Mouse (Mus musculus): Measurements from ENCODE around the gene E130308A19Rik. TPM values are rescaled to one million over a fixed set of nuclear protein-coding genes. Genes with fewer than 3 reads are reported as not detected.

Gene E130308A19Rik
- total RNA-seq, 2 experiments from 2014 or later = 7.8 to 9.5 TPM

DNA sequence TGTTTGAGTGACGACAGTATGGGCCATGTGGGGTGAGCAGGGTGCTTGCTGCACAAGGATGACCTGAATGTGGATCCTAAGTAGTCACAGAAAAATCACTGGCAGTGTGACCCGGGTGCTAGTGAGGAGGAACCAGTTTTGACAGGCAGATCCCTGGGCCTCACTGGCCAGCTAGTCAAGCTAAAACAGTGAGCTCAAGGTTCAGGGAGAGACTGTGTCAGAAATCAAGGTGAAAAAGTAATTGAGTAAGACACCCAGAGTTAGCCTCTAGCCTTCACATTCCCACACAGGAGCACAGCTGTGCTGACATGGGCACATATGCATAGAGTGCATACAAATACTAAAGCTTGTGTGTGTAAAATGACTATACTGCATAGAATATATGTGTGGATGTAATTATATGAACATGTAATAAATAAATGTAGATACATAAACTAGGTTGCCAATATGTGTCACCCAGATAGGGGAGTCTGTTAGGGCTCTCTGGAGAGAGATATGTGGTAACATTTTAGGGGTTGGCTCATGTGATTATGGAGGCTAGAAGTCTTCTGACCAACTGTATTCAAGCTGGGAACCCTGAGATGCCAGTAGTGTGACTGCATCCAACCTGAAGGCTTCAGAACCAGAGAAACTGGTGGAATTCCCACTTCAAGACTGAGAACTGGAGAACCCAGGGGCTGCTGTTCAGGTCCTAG lies 47.6 kb downstream of the E130308A19Rik start:
- DNase-seq = no peak
- intact Hi-C loops (cut with DNase I) = no loop called here

DNA sequence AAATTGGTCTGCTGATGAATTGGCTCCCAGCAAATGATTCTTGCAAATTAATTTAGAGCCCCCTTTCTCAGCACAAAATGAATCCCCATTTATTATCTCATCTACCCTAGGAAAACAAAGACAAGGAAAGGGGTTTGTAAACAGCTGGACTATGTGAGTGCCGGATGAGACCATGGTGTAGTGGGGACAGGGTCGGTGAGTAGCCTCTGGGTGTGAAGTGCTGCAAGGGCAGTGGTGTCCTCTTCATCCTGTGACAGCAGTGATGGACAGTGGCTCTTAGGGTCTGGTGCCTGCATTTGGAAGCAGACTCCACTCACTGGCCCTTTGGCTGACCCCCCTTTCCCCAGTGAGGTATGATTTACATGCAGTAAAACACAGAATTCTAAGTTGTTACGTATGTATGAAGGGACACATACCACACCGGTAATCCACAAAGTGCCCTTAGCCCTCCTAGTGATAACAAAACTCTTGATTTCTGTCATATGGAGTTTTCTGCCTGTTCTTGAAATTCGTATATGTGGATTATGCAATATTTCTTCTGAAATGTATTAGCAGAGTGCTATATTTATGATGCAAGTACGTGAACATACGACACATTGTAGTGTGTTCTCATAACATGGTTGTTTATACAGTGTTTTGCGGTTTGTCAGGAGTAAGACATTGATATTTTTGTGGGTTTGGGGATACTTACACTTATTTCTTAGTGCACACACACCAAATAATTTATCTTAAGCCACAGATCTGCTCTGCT lies 49.1 kb downstream of the E130308A19Rik start:
- no peak for DNase-seq
- intact Hi-C loops (cut with DNase I) = no loop called here

DNA sequence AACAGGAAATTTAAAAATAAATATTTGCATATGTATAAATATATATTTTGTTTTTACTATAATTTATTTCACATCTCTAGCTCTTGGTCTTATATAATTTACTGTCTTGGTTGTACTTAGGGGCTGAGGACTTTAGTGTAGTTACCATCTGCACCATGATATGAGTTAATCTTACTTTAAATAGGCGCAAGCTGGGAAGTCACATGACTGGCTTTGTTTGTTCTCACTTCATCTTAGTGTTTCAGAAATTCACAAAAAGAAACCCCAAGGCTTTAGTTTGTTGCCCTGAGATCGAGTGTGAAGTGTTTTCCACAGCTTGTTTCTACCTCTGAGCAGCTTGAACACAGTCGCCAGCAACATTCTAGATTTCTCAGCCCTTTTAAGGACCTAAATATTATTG lies 49.7 kb downstream of the E130308A19Rik start:
- DNase-seq = no peak
- intact Hi-C loops (cut with DNase I) = no loop called here

DNA sequence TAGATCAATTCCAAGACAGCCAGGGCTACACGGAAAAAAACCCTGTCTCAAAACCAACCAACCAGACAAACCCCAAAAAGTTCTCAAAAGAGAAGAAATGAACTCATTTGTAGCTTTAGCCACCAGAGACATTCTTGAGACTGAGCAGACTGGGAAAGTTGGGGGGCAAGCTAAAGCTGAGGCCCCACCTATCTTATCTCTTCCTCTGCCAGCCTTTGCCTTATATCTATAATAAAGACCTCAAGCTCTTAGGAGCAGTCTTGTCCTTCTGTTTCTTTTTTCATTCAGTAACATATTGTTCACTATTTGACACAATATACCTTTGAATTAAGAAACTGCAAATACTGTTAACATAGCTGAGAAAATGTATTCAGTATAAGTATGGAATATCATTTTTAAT lies 55.4 kb downstream of the E130308A19Rik start:
- no peak for DNase-seq
- intact Hi-C loops (cut with DNase I) = no loop called here

DNA sequence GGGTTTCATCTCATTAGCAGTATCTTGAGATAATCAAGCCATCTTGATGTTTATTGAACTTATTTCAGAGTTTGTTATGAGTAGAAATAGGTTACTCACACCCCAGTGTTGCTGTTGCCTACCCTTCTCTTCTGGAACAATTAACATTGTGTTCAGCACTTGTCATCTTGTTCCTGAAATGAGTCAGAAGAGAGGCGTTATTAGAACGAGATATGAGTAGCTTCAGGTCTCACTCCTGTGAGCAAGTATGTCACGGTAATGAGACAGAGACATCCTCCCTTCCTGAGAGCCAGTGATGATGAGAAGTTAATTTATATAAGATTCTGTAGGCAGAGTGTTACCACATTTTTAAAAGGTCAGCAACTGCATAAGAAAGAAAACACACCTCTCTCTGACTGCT lies 56.5 kb downstream of the E130308A19Rik start:
- no peak for DNase-seq
- intact Hi-C loops (cut with DNase I) = no loop called here

DNA sequence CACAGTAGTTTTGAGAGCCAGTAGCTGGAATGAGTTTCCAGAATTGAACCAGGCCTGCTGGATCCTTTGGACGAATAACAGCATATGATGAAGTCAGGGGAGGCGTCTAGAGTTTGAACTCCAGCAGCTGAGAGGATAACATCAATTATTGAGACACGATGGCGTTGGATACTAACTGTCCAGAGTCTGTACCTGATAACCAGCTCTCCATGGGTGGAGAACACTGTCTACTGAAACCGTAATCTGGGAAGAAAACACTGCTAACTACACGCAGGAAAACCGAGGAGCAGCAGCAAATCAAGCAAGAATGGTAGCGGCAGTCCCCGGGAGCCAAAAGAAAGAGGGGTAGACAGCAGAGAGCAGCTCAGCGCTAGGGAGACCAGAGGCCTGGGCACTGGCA lies 56.9 kb downstream of the E130308A19Rik start:
- DNase-seq = no peak

DNA sequence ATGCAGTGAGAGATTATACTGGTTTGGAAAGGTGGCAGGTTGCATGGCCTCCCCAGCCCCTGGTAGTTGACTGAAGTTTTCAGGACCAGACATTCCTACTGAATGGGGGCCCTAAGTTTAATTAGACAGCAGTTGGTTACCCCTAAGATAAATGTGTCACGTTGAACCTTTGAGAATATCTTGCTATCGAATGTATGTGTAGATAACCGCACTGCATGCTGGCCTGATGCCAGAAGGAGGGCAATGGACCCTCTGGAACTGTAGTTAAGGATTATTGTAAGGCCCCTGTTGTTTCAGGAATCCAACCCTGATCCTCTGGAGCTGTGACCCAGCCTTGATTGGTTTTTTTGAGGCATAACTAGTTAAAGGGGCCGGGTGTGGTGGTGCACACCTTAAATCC lies 58.3 kb downstream of the E130308A19Rik start:
- intact Hi-C loops (cut with DNase I) = no loop called here
- no peak for DNase-seq

More for the DNA sequence above, 56.9 kb downstream of the E130308A19Rik start:
- intact Hi-C loops (cut with DNase I) = no loop called here

DNA sequence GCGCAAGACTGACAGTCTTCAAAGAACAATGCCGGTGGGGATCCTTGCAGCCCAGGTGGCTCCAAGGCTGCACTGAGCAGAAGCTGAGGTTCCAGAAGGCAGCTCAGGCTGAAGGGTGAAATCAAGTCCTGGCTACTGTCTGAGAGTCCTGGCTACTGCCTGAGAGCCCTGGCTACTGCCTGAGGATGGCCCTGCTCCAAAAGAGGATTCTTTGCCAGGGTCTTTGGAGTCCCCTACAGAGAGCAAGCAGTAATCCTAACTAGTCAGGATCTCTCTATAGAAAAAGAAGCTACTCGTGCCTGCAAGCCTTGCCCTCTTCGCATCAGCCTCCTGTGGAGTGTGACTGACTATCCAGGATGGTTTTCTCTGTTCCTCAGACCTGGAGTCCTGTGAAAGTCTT lies 60.7 kb downstream of the E130308A19Rik start:
- no peak for DNase-seq
- intact Hi-C loops (cut with DNase I) = no loop called here

DNA sequence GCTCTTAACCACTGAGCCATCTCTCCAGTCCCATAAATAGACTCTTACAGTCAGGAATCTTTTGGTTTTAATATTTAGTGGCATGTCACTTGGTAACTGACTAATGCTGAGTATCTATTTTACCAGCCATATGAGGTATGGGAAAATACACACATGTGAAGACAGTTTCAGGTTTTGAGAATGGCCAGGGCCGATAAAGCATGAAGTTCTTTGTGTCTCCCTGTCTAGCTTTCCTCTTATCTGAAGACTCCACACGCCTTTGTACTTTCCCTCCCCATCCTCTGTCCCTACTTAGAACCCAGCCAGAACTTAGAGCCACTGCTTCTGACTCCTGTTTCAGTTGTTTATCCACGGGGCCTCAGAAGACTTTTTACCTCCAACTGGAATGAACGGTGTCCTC lies 63.0 kb downstream of the E130308A19Rik start:
- intact Hi-C loops (cut with DNase I) = no loop called here

DNA sequence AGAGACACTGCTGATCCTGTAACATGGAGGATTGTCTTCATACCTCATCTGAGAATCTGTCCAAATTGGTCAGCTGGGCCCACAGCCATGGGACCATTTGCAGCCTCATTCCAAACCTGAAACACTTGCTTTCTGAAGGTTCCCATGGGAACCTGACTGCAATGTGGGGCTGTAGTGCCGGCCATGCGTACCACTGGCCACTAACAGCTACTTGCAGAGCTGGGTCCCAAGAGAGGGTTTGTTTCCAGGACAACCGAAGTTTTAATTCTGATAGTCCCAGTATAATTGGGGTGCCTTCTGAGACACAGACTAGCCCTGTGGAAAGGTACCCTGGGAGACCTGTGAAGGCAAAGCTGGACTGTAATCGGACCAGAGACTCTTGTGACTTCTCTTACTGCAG lies 64.1 kb downstream of the E130308A19Rik start:
- intact Hi-C loops (cut with DNase I) = no loop called here
- no peak for DNase-seq

More for the DNA sequence above, 63.0 kb downstream of the E130308A19Rik start:
- DNase-seq = no peak

DNA sequence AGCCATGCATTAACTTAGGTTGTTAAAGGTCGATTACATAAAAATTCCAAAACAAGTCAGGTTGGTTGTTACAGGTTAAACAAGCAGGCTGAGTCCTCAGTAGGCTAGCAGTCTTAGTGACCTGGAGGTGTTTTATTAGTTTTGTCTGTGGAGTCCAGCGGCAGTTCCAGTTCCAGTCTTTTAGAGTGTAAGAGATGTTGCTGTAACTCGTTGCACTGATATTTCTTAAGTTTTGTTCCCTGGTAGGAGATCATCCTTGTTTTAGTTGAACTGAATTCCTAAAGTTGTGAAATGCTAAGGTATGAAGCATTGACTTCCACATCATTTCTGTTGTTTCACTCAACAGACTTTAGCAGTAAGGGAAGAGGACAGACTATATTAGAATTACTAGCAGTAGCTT lies 70.8 kb downstream of the E130308A19Rik start:
- DNase-seq = no peak
- intact Hi-C loops (cut with DNase I) = no loop called here

DNA sequence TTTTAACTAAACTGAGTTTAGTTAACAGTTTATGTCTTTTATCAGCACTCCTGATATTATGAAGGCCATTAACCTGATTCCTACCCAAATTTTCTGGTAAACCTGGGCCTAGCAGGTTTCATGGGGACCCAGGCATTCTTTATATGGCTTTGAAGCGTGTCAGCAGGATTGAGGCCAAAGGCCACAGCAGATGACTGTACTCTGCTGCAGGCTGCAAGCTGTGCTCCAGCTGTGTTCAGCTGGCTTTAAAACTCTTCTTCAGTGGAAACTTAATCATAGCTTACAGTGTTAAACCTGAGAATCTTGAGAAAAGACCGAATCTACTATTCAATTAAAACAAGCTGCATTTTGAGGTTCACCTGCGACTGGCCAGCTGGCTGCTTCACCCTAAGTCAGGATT lies 71.9 kb downstream of the E130308A19Rik start:
- peak; percentile 9 to 19 for DNase-seq
- intact Hi-C loops (cut with DNase I) = no loop called here

DNA sequence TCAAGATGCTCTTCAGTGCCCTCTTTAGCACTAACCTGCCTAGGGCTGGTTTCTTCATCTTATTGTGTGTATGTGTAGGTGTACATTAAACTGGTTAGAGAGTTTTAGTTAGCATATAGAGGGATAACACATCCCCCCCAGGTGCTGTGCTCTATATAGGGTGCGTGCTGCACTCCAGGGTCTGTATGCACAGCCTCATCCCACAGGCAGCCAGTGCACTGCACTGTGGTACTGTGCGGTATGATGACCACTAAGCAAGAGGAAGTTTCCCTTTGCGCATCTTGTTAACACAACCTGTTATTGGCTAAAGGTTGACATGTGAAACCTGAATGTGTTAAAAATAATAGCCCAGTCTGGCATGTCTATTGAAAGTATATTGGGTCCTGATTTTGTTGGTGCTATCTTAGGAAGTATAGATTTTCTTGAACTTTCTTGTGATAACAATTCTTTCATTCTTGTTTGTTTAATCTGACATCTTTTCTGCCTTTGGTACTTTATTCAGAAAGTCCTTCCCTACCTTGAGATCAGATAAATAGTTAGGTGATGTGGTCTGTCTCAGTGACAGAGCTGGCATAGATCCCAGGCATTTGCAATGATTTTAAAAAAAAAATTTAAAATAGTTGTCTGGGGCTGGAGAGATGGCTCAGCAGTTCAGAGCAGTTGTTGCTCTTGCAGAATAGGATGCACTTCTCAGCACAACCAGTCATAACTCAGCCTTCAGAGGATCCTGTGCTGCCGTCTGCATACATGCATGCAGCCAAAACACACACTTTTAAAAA lies 73.2 kb downstream of the E130308A19Rik start:
- DNase-seq = no peak
- intact Hi-C loops (cut with DNase I) = no loop called here

DNA sequence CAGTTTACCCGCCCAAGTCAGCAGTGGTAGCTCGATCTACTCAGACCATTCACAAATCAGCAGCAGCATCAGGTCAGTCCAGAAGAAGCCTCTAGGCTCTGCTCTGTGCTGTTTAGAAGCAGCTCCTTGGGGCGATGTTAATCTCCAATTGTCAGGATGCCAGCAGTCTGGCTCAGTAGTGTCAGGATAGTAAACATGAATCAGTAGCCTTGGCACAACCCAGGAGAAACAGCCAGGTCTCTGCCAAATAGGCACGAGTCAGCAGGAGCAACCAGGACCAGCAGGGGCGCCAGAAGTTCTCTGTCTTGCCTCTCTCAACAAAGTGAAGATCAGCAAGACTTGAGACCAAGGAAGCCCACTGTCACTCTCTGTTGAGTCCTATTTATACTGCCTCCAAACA lies 83.3 kb downstream of the E130308A19Rik start:
- DNase-seq = no peak
- intact Hi-C loops (cut with DNase I) = no loop called here

DNA sequence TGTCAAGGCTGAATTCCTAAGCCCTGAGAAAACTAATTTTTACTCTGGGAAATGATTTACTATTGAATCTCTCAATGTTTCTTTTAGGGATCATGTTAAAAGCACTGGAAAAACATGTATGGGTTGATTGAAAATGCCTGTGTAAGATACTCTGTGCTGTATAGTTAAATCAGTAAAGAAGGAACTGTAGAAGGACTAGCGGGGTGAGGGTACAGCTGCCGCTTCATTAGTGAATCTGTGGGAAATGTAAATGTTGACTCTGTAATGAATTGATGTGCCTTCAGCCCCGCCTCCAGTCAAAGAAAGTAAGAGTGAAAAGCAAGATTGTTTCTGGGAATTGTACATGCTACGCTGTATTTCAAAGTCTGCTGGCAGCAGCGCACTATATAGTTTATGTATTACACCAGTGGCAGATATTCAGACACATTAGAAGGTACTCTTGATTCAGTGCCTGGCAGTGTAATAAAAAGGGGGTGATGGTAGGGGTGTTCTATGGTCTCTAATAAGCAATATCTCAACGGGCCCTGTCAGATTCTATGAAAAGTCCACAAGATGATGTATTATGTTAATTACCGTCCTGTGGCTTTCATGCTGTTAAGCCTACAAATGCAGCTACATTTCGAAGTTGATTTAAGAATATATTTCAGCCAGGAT lies 84.9 kb downstream of the E130308A19Rik start:
- DNase-seq = no peak
- intact Hi-C loops (cut with DNase I) = no loop called here

DNA sequence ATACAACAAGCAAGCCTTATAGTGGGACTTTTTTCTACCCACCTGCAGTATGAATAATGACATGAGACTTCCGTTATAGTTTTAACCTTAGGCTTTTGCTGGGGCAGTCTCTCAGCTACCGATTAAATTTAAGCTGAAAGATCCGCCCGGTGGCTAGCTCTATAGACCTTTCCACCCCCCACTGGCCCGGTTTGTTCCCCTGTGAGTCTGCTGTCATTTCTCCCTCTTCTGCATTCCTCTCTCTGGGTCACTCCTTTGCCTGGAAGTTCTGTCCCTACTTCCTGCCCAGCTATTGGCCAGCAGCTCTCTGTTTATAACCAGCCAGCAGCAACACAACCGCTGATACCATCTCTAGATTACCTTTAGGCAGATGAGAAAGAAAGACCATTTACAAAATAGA lies 86.4 kb downstream of the E130308A19Rik start:
- intact Hi-C loops (cut with DNase I) = no loop called here
- no peak for DNase-seq

DNA sequence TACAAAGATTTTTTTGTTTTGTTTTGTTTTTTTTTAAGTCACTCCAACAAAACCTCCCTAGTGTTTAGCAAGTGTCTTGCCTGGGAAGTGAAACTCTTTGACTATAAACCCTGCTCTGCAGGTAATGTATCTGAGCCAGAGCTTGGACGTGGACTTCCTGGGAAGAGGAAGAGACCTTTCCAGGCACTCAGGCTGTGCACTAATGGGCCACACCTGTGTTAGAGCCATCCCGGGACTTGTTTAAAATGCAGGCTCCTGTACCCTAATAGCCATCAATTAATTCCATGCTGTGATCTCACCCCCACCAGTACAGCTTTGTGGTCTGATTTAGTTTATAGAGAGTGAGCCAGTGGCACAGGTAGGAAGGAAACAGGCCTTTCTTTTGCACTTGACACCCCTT lies 86.9 kb downstream of the E130308A19Rik start:
- intact Hi-C loops (cut with DNase I) = no loop called here
- DNase-seq = no peak

DNA sequence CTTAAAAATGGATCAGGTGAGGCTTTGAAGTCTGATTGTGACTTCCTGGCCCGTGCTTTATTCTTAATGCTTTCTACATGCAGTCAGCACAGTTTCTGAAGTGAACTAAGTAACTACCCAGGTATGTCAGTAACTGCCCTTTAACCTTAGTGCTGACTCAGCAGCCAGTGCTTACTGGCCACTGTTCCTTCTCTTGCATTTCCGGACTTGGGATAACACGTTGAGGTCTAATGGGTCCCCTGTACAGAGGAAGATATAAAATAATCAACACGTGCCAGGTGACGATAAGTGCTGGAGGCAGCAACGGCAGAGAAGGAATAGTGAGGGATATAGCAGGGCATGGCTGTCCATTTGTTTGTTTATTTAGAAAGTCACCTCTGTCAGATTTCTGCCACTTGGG lies 88.5 kb downstream of the E130308A19Rik start:
- no peak for DNase-seq
- intact Hi-C loops (cut with DNase I) = no loop called here

DNA sequence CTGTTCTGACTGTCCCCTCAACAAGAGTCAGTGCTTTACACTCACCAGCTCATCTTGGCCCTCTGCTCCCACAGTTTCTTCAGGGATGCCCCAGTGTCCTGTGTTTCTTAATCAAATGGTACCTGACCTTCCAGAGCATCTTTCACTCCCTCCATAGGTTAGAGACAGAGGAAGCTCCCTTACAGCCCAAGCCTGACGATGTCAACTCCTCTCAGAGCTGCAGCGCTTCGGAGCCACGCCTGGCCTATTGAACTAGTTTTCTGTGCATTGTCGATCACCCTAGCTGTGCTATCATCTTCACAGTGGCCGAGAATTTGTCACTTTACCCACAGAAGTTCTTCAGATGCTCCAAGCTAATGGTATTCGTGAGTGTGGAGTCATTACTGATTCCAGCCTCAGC lies 88.9 kb downstream of the E130308A19Rik start:
- intact Hi-C loops (cut with DNase I) = loop anchor here (5.0 kb wide), 1 partner anchor 48 kb away; no protein-coding TSS in a partner anchor
- DNase-seq = no peak

DNA sequence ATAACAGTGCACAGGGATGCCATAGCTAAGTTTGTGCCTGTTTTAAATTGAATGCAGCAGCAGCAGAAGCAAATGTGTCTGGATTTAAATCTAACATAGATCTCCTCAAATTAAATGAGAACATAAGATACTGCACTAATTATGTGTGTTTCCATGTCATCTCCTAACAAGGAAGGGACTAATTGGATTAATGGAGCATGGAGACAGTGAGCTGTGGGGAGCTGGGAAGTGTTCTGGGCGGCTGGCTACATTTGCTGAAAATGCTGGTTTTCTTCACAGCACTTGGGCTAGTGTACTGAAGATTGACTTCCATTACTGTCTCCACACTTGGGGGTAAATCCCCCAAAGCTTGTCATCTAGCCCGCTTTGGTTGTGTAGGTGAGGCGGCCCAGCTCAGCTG lies 89.5 kb downstream of the E130308A19Rik start:
- intact Hi-C loops (cut with DNase I) = loop anchor here (5.0 kb wide), 1 partner anchor 48 kb away; no protein-coding TSS in a partner anchor
- no peak for DNase-seq

DNA sequence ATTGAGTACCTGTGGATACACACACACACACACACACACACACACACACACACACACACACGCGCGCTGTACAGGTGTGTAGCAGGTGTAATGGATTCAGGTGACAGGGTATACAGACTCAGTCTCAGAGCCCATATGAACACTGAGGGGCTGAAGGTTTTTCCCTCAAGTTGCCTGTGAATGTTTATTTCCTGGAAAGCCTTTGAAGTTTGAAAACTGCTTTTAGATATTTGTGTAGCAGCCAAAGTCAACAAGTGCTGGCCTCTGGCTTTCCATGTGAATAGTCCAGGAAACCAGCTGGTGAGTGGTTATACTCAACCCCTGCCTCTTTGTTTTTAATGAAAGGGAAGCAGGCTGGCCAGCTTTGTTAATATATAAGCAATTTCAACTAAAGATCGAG lies 91.3 kb downstream of the E130308A19Rik start:
- intact Hi-C loops (cut with DNase I) = loop anchor here (5.0 kb wide), 1 partner anchor 50 kb away; no protein-coding TSS in a partner anchor
- peak in 1 of 2 experiments; percentile 5 for DNase-seq

Measured in heart, postnatal 14 days (tissue).